ENCODE assay signal across 8 mouse cellular contexts in genomic region chr2:180070481-180071453, GRCm38 (mm10). TPM values are rescaled to one million over a fixed set of nuclear protein-coding genes. Genes with fewer than 3 reads are reported as not detected.
DNase-seq lines count a peak whose midpoint lies in the region; ATAC-seq and TF ChIP-seq lines count a peak whose summit lies in the region.

Mtg2 (plus strand) TSS chr2:180070588.

- no peaks in the 10 kb centered on the region for H3K27me3 ChIP-seq in heart, embryonic 10.5 days (ENCODE audit: insufficient read depth, poor library complexity, severe bottlenecking)
- H3K27me3 ChIP-seq in kidney, embryonic 15.5 days, result no peaks in the 10 kb centered on the region

- peak within 1 kb of the TSS; percentile 64 for H3K9ac ChIP-seq in kidney, embryonic 15.5 days

- H3K36me3 ChIP-seq in heart, embryonic 10.5 days, result peaks cover 29% of the 10 kb centered on the region; the same call in 1 of the 2 replicates
- H3K36me3 ChIP-seq in kidney, embryonic 15.5 days, result peaks cover 24% of the 10 kb centered on the region

- no peak for TF ChIP-seq CTCF in bone marrow macrophage, adult 2 months (IDR thresholded peaks at IDR 0.05; ENCODE audit: low read depth, low read length)
- TF ChIP-seq CTCF in embryonic fibroblast, embryonic 13.5 days (IDR thresholded peaks at IDR 0.05; ENCODE audit: borderline replicate concordance, insufficient read depth, low read length), result no peak

- DNase-seq in A20 (ENCODE audit: low read depth, low spot score) (peak; percentile 90), liver (peak; percentile 94)
- peak; percentile 96 for DNase-seq in heart, embryonic 10.5 days (ENCODE audit: low spot score)
- peak; percentile 91 to 97 for DNase-seq in spleen, postnatal 4 days (ENCODE audit: low spot score in 2 of 2)

- peak; percentile 97 for ATAC-seq in kidney, embryonic 15.5 days (replicated peaks; ENCODE audit: low FRiP score)
- peak; percentile 75 for ATAC-seq in monocyte, adult 5-6 weeks (replicated peaks; ENCODE audit: insufficient number of reproducible peaks, low FRiP score, low TSS enrichment, poor library complexity, severe bottlenecking)

- 6% methylated on average over 58 of the region's 58 CpGs for WGBS in heart, embryonic 10.5 days
- 5% methylated on average over 58 of the region's 58 CpGs for WGBS in kidney, embryonic 15.5 days

- TF ChIP-seq POLR2A in bone marrow macrophage, adult 2 months (IDR thresholded peaks at IDR 0.05; ENCODE audit: borderline replicate concordance, low read depth, low read length), result no peak; the same call in 1 of the 2 replicates
- peak; percentile 80 for TF ChIP-seq POLR2A in embryonic fibroblast, embryonic 13.5 days (IDR thresholded peaks at IDR 0.05; ENCODE audit: low read depth, low read length)

- H3K27ac ChIP-seq in bone marrow macrophage, adult 2 months (ENCODE audit: insufficient read depth, low read depth, low read length), result peak within 1 kb of the TSS; percentile 76
- H3K27ac ChIP-seq in embryonic fibroblast, embryonic 13.5 days (ENCODE audit: insufficient read depth, low read length), result peak within 1 kb of the TSS; percentile 56
- peak within 1 kb of the TSS; percentile 92 for H3K27ac ChIP-seq in heart, embryonic 10.5 days
- peak within 1 kb of the TSS; percentile 83 for H3K27ac ChIP-seq in kidney, embryonic 15.5 days

- H3K9me3 ChIP-seq in heart, embryonic 10.5 days, result no peaks in the 10 kb centered on the region
- H3K9me3 ChIP-seq in kidney, embryonic 15.5 days (replicated peaks), result no peaks in the 10 kb centered on the region

- H3K4me1 ChIP-seq in bone marrow macrophage, adult 2 months (ENCODE audit: control insufficient read depth, insufficient read depth, low read length), result peaks cover 7% of the 10 kb centered on the region
- H3K4me1 ChIP-seq in embryonic fibroblast, embryonic 13.5 days (ENCODE audit: control insufficient read depth, insufficient read depth, low read length), result peaks cover 9% of the 10 kb centered on the region
- H3K4me1 ChIP-seq in heart, embryonic 10.5 days, result peaks cover 12% of the 10 kb centered on the region
- peaks cover 11% of the 10 kb centered on the region for H3K4me1 ChIP-seq in kidney, embryonic 15.5 days

- peak within 1 kb of the TSS; percentile 93 for H3K4me3 ChIP-seq in bone marrow macrophage, adult 2 months (ENCODE audit: insufficient read depth, low read length)
- H3K4me3 ChIP-seq in embryonic fibroblast, embryonic 13.5 days (ENCODE audit: insufficient read depth, low read length), result peak within 1 kb of the TSS; percentile 84
- peak within 1 kb of the TSS; percentile 85 for H3K4me3 ChIP-seq in heart, embryonic 10.5 days
- peak within 1 kb of the TSS; percentile 84 for H3K4me3 ChIP-seq in kidney, embryonic 15.5 days (replicated peaks)

- peak within 1 kb of the TSS; percentile 77 for H3K4me2 ChIP-seq in kidney, embryonic 15.5 days

RNA-seq across cellular contexts. Expression of gene Mtg2, which starts in this region (rescaled TPM):
- 10.3 and 11.7 TPM in 2 replicates for polyA plus RNA-seq in bone marrow macrophage, adult 2 months (2012; ENCODE audit: insufficient read depth, insufficient read length, missing spikeins)
- polyA plus RNA-seq in embryonic fibroblast, embryonic 13.5 days (2011; ENCODE audit: insufficient read length, low read depth, missing spikeins), result 11.4 and 15.2 TPM in 2 replicates
- polyA plus RNA-seq in heart, embryonic 10.5 days (2016; fragmentation: Nextera tagmentation; extraction: Ambion mirVana), result 28.2 and 29.7 TPM in 2 replicates
- polyA plus RNA-seq in kidney, embryonic 15.5 days (2015; fragmentation: Nextera tagmentation; extraction: Ambion mirVana), result 26.4 TPM in 2 replicates
- 13.7 to 21.6 TPM (median 15.9 TPM) in 3 replicates for total RNA-seq in monocyte, adult 5-6 weeks (2017)

Comparison
In these comparisons a context has a peak if more than half of its experiments do, and no peak if none do; other contexts are left out.
1. Peak in every context shown above with its lines: DNase-seq, ATAC-seq, H3K4me3 ChIP-seq and H3K27ac ChIP-seq.